Mouse (Mus musculus) inflammation-experienced regulatory T-cells, adult 6 months (primary cell): ENCODE results near the gene Sik1. TPM values are rescaled to one million over a fixed set of nuclear protein-coding genes. Genes with fewer than 3 reads are reported as not detected.
"Not testable (repeated sequence)": the region's sequence is repeated elsewhere in the genome, so short reads cannot be mapped to it uniquely, and the experiment has no call there.

Source experiments
- ATAC-seq: one replicate; pipeline ENCODE4 v1.8.0; 2017
- polyA plus RNA-seq, 3 experiments: library from polyadenylated mRNA; unstranded; fragments of 100-300 nt; shearing (Covaris generic); gene quantifications; one replicate each; pipeline ENCODE4 v1.2.1; 2017

Sik1 gene
- polyA plus RNA-seq = 1 to 10 TPM; 2.5 to 3.8 (median 2.7) TPM

DNA sequence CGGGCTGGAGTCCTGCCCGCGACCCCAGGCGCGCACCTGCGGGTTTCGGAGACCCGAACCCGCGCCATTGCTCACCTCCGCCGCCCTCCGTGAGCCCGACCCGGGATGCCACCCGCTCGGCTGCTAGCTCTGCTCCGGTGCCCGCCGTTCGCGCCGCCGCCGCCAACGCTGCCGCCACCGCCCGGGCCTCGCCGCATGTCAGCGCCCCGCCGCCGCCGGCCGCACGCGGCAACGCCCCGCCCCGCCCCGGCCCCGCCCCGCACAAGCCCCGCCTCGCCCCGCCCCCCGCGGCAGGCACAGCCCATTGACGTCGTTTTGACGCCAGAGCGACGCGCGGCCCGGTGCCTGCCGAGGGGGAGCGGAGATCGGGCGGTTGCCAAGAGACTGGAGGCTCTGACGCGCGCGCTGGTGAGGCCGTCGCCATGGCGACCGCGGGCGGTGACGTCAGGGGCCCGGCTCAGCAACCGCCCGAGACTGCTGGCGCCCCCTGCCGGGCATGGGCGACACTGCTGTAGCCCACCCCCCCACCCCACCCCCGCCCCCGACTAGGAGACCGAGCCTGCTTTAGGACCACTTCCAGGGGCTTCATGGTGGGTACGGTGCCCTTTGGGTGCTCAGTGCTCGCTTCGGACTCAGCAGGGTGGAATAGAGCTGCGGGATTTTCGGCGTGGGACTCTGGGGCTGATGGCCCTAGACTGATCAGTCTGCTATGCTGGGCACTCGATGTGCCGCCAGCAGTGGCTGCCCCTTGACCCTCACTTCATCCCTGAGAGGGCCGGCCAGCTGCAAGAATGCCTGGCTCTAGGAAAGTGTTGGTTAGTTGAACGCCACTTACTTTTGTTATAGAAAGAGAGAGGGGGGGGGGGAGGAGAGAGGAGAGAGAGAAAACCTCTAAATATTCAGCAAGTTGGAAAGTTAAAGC, at the start of gene Sik1:
Gene Sik1 (minus strand): TSS at position 208 of the 922 bp plus-strand sequence.
- peak; percentile 92 for ATAC-seq

DNA sequence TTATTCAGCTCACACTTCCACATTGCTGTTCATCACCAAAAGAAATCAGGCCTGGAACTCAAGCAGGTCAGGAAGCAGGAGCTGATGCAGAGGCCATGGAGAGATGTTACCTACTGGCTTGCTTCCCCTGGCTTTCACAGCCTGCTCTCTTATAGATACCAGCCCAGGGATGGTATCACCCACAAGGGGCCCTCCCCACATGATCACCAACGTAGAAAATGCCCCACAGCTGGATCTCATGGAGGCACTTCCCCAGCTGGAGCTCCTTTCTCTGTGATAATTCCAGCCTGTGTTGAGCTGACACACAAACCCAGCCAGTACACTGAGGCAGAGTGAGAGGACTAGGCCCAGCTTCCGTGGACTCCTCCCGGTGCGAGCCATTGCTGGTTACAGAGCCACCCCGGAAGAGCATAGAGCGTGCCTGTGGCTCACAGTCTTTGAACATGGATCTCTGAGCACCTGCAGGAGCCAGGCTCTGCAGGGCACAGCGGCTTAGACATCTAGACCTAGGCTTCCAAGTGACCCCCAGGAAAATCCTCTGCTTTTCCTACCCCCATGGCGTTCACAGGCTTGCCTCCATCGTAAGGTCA, 49.7 kb upstream of the Sik1 start:
- ATAC-seq = no peak

DNA sequence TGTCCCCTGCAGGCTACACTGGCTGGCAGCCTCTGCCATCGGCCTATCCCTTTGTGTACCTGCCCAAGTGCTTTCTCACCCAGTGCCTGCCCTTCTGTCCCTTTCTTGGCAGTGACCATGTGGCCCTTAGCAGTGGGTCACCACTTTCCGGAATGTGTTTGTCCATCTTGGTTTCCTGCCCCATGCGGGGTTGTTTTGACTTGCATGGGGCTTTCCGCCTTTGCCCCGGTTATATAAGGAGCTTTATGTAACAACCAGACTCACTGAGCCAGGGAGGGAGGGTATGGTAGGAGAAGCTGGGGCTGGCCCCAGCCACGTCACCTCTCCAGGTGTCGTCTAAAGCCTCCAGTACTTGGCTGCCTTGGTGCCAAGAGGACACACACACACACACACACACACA, 48.4 kb upstream of the Sik1 start:
- no peak for ATAC-seq

DNA sequence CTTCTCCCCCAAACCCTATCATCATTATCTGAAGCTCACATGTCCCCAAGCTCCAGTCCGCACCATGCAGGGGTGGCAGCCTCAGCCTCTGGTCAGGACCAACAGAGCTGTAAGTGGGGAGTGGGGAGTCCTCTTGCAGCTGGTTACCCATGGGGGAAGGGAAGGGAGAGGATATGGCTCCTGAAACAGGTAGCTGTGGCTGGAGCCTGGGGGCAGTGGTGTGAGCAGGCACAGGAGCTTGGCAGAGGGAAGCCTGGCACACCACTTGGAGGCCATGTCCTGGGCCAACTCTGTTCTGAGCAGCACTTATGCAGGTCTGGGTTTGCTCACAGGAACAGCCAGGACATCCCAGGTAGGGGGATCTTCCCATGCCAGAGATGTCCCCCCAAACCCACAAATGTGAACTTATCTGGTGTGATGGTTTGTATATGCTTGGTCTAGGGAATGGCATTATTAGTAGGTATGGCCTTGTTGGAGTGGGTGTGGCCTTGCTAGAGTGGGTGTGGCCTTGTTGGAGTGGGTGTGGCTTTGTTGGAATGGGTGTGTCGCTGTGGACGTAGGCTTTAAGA, 47.1 kb upstream of the Sik1 start:
- ATAC-seq = no peak

DNA sequence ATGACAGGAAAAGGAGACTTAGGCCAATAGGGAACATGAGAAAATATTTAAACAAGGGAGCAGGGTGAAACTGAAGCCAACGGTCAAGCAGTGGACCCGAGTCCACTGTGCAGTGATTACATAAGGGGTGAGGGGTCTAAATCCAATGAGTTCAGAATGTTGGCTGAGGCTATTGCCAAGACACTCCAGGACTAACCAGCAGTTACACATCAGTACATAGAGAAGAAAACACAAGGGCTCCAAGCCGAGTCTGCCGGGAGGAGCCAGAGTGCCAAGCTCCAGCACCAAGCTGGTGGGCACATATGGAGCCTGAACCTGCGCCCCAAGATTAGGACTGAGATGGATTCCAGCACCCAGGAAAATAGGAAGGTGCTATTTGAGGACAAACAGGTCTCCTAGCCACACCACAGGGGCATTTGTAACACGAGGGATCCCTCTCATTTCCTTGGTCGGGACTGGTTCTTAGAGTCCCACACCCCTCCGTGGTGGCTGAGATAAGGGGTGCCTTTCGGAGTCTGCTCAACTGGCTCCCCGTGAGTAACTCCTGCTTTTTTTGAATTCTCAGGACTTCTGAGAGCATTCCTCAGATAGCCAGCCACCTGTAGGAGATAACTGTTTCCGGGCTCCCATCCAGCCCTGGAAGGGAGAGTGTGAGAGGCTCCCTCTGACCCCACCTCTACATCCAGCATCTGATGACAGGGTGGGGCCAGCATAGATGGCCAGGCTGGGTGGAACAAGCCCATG, 46.0 kb upstream of the Sik1 start:
- ATAC-seq = no peak

DNA sequence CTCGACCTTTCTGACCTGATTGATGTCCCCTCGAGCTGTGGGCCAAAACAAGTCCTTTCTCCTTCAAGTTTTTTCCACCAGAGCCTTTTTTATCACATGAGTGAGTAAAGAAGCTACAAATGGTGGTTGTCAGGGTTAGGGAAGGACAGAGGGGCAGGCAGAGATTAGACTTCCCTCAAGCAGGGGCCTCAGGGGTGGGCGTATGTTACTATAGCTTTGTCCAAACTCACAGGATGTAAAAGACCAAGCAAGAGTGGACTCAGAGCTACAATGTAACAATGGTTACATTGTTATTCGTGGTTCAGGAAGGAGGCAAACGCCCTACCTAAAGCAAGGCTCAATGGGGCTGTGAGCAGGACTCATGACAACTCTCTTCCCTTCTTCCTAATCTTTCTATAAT, 43.3 kb upstream of the Sik1 start:
- ATAC-seq = no peak

DNA sequence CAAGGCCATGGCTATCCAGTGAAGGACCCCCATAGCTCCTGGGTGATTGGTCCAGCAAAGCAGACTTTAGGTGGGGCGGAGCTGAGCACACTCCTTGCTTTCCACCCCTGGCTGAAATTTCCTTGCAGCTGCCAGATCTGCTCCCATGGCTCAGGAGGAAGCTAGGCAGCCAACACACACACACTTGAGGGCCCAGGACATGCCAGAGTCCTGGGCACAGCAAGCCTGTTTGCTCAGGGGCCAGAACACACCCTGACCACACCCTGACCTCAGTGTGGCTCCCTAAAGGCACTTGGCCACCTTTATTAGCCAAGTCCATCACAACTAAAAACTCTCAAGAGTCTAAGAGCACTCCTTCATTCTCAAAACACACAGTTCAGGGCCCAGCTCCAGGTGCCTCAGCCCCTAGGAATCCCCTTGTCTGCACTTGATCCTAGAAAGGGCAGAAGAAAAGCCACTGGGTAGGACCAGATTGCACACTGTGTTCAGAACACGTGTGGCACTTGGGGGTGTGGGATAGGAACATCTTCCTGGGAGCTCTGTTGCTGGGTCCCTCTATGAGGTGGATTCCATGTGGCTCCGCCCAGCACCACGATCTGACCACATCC, 41.7 kb upstream of the Sik1 start:
- ATAC-seq = no peak

DNA sequence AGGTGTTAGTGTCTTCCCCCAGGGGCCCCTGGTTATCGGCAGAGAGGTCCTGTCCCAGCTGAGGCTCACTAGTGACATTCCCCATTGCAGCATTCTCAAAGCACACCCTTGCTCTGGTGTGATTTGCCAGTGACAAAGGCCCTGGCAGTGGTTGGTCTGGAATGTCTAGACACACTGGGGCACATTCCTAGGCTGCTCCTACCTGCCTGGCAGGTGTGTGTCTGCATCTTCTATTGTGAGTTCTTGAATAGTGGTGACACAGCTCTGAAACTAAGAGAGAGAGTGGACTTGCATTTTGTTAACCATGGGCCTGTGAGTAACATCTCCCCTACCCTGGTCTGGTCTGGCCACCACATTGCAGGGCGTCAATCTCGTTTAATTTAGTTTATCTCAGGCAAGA, 41.1 kb upstream of the Sik1 start:
- no peak for ATAC-seq

DNA sequence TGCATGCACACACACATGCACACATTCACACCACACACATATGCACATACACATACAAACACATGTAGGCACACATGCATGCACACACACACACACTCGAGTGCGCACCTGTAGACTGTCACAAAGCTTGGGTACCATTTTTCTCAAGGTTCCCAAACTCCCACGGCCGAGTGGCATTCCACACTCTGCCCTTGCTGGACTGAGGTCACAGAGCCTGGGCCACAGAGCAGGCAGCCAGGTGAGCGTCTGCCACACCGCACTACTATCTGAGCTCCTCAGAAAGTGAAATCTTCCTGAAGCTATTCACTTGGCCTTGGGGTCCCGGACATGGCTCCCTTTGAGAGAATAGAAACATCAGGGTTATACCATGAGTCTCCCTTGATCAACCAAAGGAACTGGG, 40.7 kb upstream of the Sik1 start:
- no peak for ATAC-seq

DNA sequence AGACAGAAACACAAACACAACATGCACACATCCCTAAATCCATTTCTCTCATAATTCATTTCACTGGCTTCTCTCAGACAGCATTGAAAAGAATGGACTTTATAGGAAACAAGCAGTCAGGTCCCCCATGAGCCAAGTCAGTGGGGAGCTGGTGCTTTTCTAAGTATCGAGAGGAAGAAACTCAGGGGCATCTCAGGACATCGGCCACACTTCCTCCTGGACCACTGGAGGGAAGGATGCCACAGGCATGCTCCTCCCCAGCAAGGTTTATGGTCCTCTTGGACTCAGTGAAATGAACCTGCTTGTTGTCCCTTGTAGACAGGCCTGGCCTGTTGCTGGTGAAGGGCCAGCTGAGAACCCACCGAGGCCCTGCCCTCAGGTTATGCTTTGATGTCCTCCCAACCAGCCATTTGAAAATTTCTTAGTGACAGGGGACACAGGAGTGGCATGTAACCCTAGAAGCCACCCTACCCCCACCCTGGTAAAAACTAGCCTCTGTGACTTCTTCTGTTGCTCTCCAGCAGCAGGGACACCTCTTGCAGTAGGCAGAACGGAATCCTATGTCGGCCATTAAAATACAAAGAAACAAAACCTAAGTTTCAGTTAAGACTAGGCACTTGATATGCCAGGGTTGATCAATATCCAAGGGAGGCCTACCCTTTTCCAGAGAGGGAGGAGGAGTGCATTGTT, 37.9 kb upstream of the Sik1 start:
- no peak for ATAC-seq

DNA sequence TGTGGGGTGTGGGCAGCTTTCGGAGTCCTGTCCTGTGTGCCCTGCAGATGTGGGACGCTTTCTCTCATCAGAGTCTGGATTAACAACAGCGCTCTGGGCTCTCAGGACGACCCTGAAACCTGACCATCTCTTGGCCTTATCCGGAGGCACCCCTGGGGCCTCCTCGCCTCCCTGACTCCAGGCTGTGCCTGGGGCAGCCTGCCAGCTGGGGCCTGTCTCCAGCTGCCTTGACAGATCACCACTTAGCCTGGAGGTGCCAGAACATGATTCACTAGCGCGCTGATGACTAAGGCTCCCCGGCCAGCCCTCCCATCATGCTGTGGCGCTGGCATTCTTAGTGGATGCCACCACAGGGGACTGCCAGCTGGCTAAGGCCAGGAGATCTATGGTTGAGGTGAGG, 37.1 kb upstream of the Sik1 start:
- no peak for ATAC-seq

DNA sequence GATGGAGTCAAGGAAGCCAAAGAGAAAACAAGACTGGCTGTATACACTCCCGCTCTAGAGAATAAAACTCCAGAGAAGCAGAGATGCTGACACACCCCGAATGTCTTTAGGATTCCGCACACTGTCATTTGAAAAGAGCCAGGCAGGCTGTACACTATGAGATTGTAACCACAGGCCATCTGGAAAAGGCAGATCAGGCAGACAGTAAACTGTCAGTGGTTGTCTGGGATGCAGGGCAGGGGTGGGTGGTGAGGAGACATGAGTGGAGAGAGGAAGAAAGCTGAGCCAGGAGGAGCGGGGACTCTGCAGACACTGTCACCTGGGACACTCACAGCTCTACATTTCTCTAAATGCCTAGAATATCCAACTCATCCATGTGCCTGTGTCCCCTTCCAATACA, 36.3 kb upstream of the Sik1 start:
- no peak for ATAC-seq

DNA sequence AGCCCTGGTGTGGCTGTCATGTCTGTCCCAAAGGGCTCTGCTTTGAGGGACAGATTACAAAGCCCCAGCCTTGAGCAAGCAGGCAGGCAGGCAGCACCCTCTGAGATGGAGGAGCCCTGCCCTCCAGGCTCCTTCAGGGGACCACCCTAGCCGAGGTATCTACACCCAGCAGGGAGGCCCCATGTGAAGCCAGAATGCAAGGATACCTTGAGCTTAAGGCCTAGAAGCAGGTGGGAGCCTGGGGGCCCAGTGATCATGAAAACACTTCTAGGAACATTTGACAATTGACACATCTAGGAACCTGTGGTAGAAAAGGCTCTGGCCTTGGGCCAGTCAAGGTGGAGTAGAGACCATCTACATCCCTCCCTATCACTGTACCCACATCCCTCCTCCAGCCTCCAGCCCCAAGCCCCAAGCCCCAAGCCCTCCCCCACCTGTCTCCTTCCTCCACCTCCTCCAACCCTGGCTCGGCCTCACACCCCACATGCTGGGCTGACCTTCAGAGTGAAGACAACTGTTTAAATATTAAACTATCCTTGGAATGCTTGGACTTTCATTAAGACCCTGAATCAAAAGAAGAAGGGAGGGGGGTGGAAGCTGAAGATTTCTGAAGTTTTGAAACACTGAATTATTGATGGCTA, 34.8 kb upstream of the Sik1 start:
- no peak for ATAC-seq

DNA sequence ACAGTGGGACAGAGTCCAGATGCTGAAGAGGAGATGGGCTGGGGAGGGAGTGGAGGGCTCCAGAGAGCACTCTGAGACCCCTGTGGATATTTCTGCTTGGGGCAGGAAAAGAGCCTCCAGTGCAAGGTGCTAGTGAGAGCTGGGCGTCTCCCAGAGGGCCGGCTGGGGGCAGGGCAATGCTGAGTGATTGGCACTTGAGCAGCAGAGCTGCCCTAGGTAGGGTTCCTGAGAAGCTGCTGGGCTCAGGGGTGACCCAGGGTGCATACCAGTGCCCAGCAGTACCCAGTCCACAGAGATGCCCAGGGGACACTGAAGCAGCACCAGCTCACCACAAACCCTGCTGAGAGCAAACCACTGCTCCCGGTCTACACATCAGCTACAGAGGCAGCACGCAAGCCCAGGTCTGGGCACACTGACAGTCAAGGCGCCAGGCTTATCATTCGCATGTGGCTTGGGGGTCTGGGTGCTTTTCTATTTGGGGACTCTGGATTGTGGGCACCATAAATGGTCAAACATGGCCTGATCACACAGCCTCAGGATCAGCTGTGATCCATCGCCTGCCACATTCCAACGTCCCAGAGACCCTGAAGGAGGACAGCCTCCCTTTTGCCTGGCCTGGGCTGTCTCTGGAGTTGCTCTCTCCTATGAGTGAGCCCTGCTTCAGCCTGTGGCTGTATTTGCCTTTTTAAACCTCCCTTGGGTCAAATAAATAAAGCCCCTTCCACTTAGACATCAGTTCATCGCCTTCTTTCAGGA, 34.0 kb upstream of the Sik1 start:
- no peak for ATAC-seq

DNA sequence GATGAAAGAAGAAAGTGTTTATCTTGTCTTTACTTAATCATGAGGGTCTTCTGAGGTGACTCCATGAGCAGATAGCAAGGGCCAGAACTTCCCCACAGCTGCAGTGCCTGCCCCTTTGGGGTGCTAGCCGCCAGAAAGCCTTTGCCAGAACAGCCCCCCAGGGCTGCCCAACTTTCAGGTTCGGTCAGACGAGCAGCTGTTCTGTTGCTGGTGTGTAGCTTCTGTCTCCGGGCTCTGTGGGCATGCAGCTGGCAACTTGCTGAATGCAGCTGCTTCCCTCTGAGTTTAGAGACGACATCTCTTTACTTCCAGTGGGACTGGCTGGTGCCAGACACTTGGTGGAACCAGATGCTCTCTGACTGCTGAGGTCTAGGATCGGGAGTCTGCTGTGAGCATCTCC, 32.9 kb upstream of the Sik1 start:
- ATAC-seq = no peak

DNA sequence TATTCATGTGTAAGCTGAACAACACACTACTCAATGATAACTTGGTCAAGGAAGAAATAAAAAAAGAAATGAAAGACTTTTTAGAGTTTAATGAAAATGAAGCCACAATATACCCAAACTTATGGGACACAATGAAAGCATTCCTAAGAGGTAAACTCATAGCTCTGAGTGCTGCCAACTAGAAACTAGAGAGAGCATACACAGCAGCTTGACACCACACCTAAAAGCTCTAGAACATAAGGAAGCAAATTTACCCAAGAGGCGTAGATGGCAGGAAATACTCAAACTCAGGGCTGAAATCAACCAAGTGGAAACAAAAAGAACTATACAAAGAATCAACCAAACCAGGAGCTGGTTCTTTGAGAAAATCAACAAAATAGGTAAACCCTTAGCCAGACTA, 29.1 kb upstream of the Sik1 start:
- ATAC-seq = not testable (repeated sequence)

DNA sequence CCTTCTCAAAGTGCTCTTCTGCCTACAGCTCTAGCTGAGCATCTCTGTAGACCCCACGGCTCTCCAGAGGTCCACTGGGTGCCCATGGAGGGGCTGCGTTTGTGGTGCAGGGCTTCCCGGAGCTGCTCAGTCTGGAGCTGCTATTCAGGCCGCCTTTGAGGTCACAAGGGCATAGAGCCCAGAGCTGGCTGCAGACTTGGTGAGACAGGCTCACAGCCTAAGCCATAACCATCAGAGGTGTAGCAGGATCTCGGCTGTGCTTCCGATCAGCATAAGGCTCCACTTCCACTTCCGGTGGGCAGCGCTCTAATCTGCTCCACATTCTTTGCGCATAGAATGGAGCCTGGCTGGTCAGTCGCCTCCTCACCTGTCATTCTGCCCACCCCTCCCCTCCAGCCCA, 23.8 kb upstream of the Sik1 start:
- ATAC-seq = no peak

DNA sequence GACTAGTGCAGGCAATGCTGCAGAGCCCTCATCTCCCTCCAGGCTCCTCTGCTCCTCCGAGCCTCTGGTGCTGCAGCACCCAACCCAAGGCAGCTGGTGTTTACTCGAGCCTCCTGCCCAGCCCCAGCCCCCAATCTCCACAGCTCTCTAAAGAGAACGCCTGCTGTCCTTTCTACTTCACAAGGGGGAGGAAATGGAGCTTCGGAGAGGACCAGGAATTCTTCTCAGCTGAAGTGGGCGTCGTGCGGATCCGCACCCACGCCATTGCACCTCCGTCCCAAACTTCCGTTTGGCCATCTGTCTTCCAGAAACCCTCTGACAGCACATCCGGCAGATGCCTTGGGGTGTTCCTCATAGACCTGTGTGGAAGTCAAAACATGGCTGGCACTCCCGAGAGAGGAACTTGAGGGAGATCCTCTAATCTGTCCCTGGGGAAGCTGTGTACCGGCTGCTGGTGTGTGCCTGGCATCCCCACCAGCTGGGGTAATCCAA, 22.1 kb upstream of the Sik1 start:
- no peak for ATAC-seq

DNA sequence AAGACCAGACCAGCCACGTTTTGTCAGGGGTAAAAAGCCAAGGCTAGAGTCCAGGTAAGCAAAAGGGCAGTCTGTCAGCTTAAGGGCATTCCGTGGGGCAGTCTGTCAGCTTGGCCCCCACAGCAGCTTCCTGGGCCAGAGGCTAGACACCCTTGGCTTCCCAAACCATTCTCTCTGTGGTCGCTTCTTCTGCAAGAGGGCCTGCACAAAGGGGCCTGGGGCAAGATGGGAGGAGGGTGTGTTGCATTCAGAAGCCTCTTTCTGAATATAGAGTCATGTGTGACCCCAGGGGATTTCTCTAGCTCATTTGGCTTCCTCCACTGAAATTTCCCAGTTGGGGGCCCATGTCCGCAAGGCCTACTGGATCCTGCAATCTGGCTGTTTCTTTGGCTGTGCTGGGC, 21.6 kb upstream of the Sik1 start:
- no peak for ATAC-seq

DNA sequence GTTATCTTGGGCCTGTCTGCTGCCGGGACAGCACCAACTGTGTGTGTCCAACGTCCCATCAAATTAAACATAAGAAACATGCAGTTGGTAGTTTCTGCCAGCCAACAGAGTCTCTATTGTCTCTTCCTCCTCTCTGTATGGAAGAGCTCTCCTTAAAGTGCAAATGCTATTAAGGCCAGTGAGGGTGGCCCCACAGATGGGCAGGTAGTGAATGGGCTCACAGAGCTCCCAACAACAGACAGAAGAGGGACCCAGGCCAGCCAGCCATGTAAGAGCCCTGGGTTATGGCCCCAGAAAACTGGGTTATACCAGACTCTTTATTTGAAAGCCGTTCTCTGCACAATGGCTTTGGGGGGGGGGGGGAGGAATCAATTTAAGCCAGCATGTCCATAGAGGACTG, 21.2 kb upstream of the Sik1 start:
- no peak for ATAC-seq
